Mouse (Mus musculus) MEL (cell line): ENCODE results near the gene Isy1. TPM values are rescaled to one million over a fixed set of nuclear protein-coding genes. Genes with fewer than 3 reads are reported as not detected.
"Not testable (repeated sequence)": the region's sequence is repeated elsewhere in the genome, so short reads cannot be mapped to it uniquely, and the experiment has no call there.

ENCODE experiments used
- DNase-seq: peaks from one replicate; pipeline ENCODE4 v3.0.0; 2011; ENCODE audit warnings: low read depth, low spot score
- H3K27ac ChIP-seq: 2 replicates; pipeline ENCODE4 v1.5.1; 2012; ENCODE audit warnings: low read depth, mild to moderate bottlenecking, control low read depth, low read length, moderate library complexity; ENCODE audit not compliant: control insufficient read depth
- H3K27me3 ChIP-seq, 2 experiments: fragments of 150-350 bp in 1 of 2; sonication (generic) in 1 of 2; 2 replicates each; pipeline ENCODE4 v1.6.1; 2012; ENCODE audit warnings: low read length in 2 of 2, mild to moderate bottlenecking in 2 of 2, improper control_type of control experiment in 1 of 2, moderate library complexity in 1 of 2; ENCODE audit not compliant: insufficient read depth in 2 of 2, control insufficient read depth in 1 of 2
- H3K36me3 ChIP-seq, 2 experiments: 2 replicates each; pipeline ENCODE4 v1.6.1; 2012 to 2014; ENCODE audit warnings: low read length in 2 of 2, improper control_type of control experiment in 1 of 2, inconsistent platforms in 1 of 2, mild to moderate bottlenecking in 1 of 2; ENCODE audit not compliant: insufficient read depth in 2 of 2, control insufficient read depth in 1 of 2
- H3K4me1 ChIP-seq, 2 experiments: fragments of 150-350 bp in 1 of 2; sonication (generic) in 1 of 2; 2 replicates each; pipeline ENCODE4 v1.6.1; 2012; ENCODE audit warnings: low read length in 2 of 2, improper control_type of control experiment in 1 of 2, mild to moderate bottlenecking in 1 of 2; ENCODE audit not compliant: insufficient read depth in 2 of 2, control insufficient read depth in 1 of 2
- H3K4me3 ChIP-seq, 2 experiments: fragments of 150-350 bp in 1 of 2; sonication (generic) in 1 of 2; 2 replicates each; pipeline ENCODE4 v1.5.1; 2012; ENCODE audit warnings: low read depth in 2 of 2, low read length in 2 of 2, mild to moderate bottlenecking in 2 of 2, moderate library complexity in 2 of 2, control low read depth in 1 of 2, improper control_type of control experiment in 1 of 2; ENCODE audit not compliant: control insufficient read depth in 1 of 2, insufficient read depth in 1 of 2
- H3K79me2 ChIP-seq: 2 replicates; pipeline ENCODE4 v1.6.1; 2012; ENCODE audit warnings: mild to moderate bottlenecking, low read length, moderate library complexity; ENCODE audit not compliant: control insufficient read depth, poor library complexity, insufficient read depth
- H3K9ac ChIP-seq: 2 replicates; pipeline ENCODE4 v1.6.1; 2012; ENCODE audit warnings: low read depth, mild to moderate bottlenecking, control low read depth, low read length, moderate library complexity; ENCODE audit not compliant: control insufficient read depth, poor library complexity, severe bottlenecking
- H3K9me3 ChIP-seq: fragments of 150-350 bp; sonication (generic); replicated peaks from 2 replicates; pipeline ENCODE4 v1.6.1; 2012; ENCODE audit warnings: mild to moderate bottlenecking, low read length, improper control_type of control experiment, moderate library complexity; ENCODE audit not compliant: insufficient read depth
- CTCF ChIP-seq, 3 experiments: IDR thresholded peaks in 2 of 3; conservative IDR thresholded peaks in 1 of 3; 2 replicates each; pipeline ENCODE4 v1.5.1; 2011 to 2012; ENCODE audit warnings: low read length in 3 of 3, low read depth in 2 of 3, mild to moderate bottlenecking in 2 of 3, improper control_type of control experiment in 1 of 3, inconsistent platforms in 1 of 3, mixed read lengths in 1 of 3, moderate library complexity in 1 of 3; ENCODE audit not compliant: control insufficient read depth in 1 of 3, insufficient read depth in 1 of 3, poor library complexity in 1 of 3, severe bottlenecking in 1 of 3
- NELFE ChIP-seq: IDR thresholded peaks from 2 replicates; pipeline ENCODE4 v1.6.1; 2011; ENCODE audit warnings: low read depth, low read length, improper control_type of control experiment
- POLR2AphosphoS2 ChIP-seq: IDR thresholded peaks from 2 replicates; pipeline ENCODE4 v1.6.1; 2011; ENCODE audit warnings: low read length, improper control_type of control experiment
- RAD21 ChIP-seq: IDR thresholded peaks from 2 replicates; pipeline ENCODE4 v1.6.1; 2011; ENCODE audit warnings: mild to moderate bottlenecking, low read depth, low read length, improper control_type of control experiment
- ZC3H11A ChIP-seq: IDR thresholded peaks from 2 replicates; pipeline ENCODE4 v1.6.1; 2012; ENCODE audit warnings: low read depth, mild to moderate bottlenecking, inconsistent platforms, low read length, improper control_type of control experiment
- polyA plus RNA-seq, 2 experiments: library from polyadenylated mRNA; stranded (reverse) in 1 of 2; unstranded in 1 of 2; fragments of >175 nt in 1 of 2; fragments of >200 nt in 1 of 2; gene quantifications; 2 replicates each; pipeline versions ENCODE4 v1.2.1 to v1.2.4; 2012; ENCODE audit warnings: low replicate concordance in 2 of 2, low read depth in 1 of 2; ENCODE audit not compliant: insufficient read length in 2 of 2, insufficient read depth in 1 of 2, missing spikeins in 1 of 2
- total RNA-seq: library from RNA; depleted of rRNA; stranded (reverse); fragments of 300-350 nt; gene quantifications from 2 replicates; pipeline ENCODE4 v1.2.3, GENCODE M21; 2012; rRNA removed

Gene Isy1
- total and polyA plus RNA-seq, 3 experiments, result 64.5 to 115 TPM; not detected in 1

- no peak overlapping the region for H3K27ac ChIP-seq
- no peaks in the 10 kb centered on the region for H3K79me2 ChIP-seq
- H3K4me1 ChIP-seq, result peaks cover 0 to 2% of the 10 kb centered on the region in 2 experiments; a peak in 1 of 4 replicates
- no peak overlapping the region for H3K4me3 ChIP-seq
- no peak overlapping the region for H3K9ac ChIP-seq
- no peaks in the 10 kb centered on the region for H3K36me3 ChIP-seq
- TF ChIP-seq POLR2AphosphoS2 (no peak), RAD21 (peak; percentile 37), NELFE (no peak), CTCF (IDR thresholded peaks at IDR 0.05 in 2 of 3, conservative IDR thresholded peaks at IDR 0.05 in 1 of 3; ENCODE audit: control insufficient read depth in 1 of 3, insufficient read depth in 1 of 3, low read depth in 2 of 3, low read length in 3 of 3, poor library complexity in 1 of 3, severe bottlenecking in 1 of 3) (peak in 1 of 3 experiments; percentile 35; a peak in 2 of 6 replicates), ZC3H11A (peak; percentile 29; the same call in 1 of the 2 replicates)
- H3K27me3 ChIP-seq, result no peaks in the 10 kb centered on the region; a peak in 1 of 4 replicates
- no peak for DNase-seq
- H3K9me3 ChIP-seq, result no peaks in the 10 kb centered on the region
These were observed 68.0 kb downstream of the Isy1 start for GRCm38 (mm10) chr6:87770626-87771025.

GRCm38 (mm10) chr6:87764296-87764695 lies 74.3 kb downstream of the Isy1 start:
- DNase-seq, H3K4me3 ChIP-seq, H3K27me3 ChIP-seq, H3K9ac ChIP-seq, H3K27ac ChIP-seq, H3K4me1 ChIP-seq, H3K36me3 ChIP-seq, H3K79me2 ChIP-seq, H3K9me3 ChIP-seq: not testable (repeated sequence)

Other genes starting within 250 kb of the Isy1 start
- gene Prokr1, start 248.1 kb downstream of the Isy1 start, total RNA-seq, result 1.3 and 1.4 TPM in 2 replicates
- gene Prokr1, start 248.1 kb downstream of the Isy1 start, polyA plus RNA-seq, result 1 to 10 TPM in 1 of 2 experiments, not detected in 1; 1.4 TPM
- gene Aplf, start 166.6 kb downstream of the Isy1 start, total RNA-seq, result 12.6 and 14.5 TPM in 2 replicates
- gene Aplf, start 166.6 kb downstream of the Isy1 start, polyA plus RNA-seq, result 10 to 100 TPM in 1 of 2 experiments, not detected in 1; 20.3 TPM
- 0.27 TPM in 1 of 2 replicates, not detected in the other for gene Efcc1, start 107.9 kb downstream of the Isy1 start, total RNA-seq
- gene Efcc1, start 107.9 kb downstream of the Isy1 start, polyA plus RNA-seq, result 1 to 10 TPM in 1 of 2 experiments, not detected in 1; 1.2 TPM
- gene Gp9, start 60.7 kb downstream of the Isy1 start, total RNA-seq, result 2.4 and 3.9 TPM in 2 replicates
- gene Gp9, start 60.7 kb downstream of the Isy1 start, polyA plus RNA-seq, result 10 to 100 TPM in 1 of 2 experiments, not detected in 1; 11.1 TPM
- gene Rab43, start 26.6 kb downstream of the Isy1 start, total RNA-seq, result 3.1 and 4.0 TPM in 2 replicates
- 10 to 100 TPM in 1 of 2 experiments, not detected in 1; 13.2 TPM for gene Rab43, start 26.6 kb downstream of the Isy1 start, polyA plus RNA-seq
- gene Gm45140, start 3.0 kb downstream of the Isy1 start, total RNA-seq, result 9.6 and 9.9 TPM in 2 replicates
- 10 to 100 TPM in 1 of 2 experiments, not detected in 1; 26.2 TPM for gene Gm45140, start 3.0 kb downstream of the Isy1 start, polyA plus RNA-seq
- 726 and 879 TPM in 2 replicates for gene Cnbp, start 12.3 kb upstream of the Isy1 start, total RNA-seq
- gene Cnbp, start 12.3 kb upstream of the Isy1 start, polyA plus RNA-seq, result 100 to 1,000 TPM; 201 to 652 TPM
- 83.1 and 85.0 TPM in 2 replicates for gene Copg1, start 49.0 kb upstream of the Isy1 start, total RNA-seq
- 100 to 1,000 TPM; 117 to 681 TPM for gene Copg1, start 49.0 kb upstream of the Isy1 start, polyA plus RNA-seq
- gene Hmces, start 75.1 kb upstream of the Isy1 start, total RNA-seq, result 26.3 and 26.8 TPM in 2 replicates
- 10 to 100 TPM in 1 of 2 experiments, not detected in 1; 23.6 TPM for gene Hmces, start 75.1 kb upstream of the Isy1 start, polyA plus RNA-seq
- gene H1fx, start 142.8 kb upstream of the Isy1 start, total RNA-seq, result not detected in 2 replicates
- gene H1fx, start 142.8 kb upstream of the Isy1 start, polyA plus RNA-seq, result not detected
- gene Rab7, start 206.5 kb upstream of the Isy1 start, total RNA-seq, result 47.6 and 49.6 TPM in 2 replicates
- gene Rab7, start 206.5 kb upstream of the Isy1 start, polyA plus RNA-seq, result 100 to 1,000 TPM; 234 to 362 TPM
- gene Rpn1, start 245.7 kb upstream of the Isy1 start, total RNA-seq, result 284 and 289 TPM in 2 replicates
- 100 to 1,000 TPM; 361 to 412 TPM for gene Rpn1, start 245.7 kb upstream of the Isy1 start, polyA plus RNA-seq